Mouse (Mus musculus) left cerebral cortex, adult 9 months (tissue): ENCODE results near the gene Spen.

Experiments used
- DNase-seq, 2 experiments: peaks; one replicate each; pipeline ENCODE4 v3.0.0; 2022; ENCODE audit warnings: low spot score in 2 of 2

The Spen gene

DNA sequence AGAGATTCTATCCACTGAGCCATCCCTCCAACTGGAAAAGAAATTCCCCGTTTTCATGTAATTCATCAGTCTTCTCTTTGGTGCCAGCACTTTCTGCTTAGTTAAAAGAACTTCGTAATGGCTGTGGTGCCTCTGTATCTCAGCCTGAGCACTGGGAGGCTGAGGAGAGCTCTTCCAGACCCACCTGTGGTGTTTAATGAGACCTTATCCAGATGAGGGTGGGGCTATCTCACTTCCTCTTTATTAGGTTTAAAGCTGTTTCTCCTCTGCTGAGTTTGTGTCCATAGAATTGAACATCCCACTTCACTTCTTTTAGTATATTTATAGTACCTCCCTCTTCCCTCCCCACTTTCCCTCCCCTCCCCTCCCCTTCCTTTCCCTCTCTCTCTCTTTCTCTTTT, 87.1 kb downstream of the Spen start:
- no peak for DNase-seq

DNA sequence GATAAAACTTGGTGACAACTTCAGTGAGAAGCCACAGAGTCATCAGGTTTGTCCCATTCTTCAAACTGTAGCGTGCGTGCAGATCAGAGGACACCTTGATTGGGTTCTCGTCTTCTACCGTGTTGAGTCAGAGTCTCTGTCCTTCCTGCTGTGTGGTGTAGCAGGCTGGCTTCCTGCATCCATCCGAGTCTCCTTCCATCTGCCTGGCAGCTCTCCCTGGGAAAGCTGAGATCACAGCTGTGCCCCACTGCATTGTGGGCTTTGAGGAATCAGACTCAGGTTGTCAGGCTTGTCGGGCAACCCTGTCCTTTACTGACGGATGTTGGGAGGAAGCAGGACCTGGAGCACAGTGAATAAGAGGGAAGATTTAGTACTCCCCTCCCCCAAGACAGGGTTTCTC, 92.2 kb downstream of the Spen start:
- no peak for DNase-seq

DNA sequence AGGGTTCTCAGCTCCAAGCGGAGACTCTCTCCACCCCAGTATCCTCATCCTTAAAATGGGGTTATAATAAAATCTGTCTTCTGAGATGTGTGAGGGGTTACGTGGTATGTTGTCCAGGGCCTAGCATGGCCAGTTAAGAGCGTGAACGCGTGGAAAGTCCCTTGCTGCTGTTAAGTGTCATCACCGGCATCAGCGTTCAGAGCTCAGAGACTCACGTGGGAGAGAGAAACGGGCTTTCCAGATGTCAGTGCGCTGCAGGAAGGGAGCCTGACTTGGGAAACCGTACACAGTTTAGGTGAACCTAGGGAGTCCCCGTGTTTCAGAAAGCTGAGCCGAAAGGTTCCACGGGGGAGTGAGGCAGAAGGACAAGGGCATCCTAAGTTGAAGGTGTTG, 93.1 kb downstream of the Spen start:
- DNase-seq, result no peak

DNA sequence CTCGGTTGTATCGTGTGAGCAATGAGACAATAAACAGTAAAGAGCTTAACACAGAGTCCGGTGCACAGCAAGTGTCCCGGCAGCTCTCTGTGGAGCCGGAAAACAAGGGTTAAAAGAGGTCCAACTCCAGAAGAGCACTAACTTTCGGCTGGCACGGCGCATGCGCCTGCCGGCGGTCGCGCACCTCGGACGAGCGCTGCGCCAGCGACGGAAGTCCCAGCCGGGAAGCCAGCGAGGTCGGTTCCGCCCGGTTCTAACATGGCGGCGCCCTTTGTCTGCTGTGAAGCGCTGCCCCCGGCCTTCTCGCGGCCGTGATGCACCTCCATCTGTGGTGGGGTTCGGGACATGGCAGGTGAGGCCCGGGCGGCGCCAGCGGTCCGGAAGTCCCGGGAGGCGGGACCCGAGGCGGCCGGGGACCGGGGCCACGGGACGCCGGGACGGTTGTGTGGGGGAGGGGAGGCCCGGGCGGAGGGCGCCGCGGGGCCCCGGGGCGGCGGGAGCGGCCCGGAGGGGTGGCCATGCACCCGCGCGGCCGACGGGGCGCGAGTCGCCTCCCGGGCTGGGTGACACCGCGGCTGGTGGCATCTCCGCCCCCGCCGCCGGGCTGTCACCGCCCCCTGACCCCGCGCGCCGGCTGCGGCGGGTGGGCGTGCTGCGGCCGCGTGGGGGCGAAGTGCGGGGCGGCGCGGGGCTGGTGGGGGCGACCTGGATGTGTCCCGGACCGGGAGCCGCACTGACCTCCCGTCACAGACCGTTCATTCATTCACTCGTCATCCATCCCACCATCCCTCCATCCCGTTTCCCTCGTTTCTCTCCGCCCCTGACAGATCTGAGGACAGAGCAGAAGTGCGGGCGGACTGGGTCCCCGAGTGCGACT, 93.7 kb downstream of the Spen start, which contains the start of gene Zbtb17:
Gene Zbtb17, plus strand, starts transcription at position 204 of the 877 bp plus-strand sequence.
- DNase-seq, result peak; percentile 63 to 81

DNA sequence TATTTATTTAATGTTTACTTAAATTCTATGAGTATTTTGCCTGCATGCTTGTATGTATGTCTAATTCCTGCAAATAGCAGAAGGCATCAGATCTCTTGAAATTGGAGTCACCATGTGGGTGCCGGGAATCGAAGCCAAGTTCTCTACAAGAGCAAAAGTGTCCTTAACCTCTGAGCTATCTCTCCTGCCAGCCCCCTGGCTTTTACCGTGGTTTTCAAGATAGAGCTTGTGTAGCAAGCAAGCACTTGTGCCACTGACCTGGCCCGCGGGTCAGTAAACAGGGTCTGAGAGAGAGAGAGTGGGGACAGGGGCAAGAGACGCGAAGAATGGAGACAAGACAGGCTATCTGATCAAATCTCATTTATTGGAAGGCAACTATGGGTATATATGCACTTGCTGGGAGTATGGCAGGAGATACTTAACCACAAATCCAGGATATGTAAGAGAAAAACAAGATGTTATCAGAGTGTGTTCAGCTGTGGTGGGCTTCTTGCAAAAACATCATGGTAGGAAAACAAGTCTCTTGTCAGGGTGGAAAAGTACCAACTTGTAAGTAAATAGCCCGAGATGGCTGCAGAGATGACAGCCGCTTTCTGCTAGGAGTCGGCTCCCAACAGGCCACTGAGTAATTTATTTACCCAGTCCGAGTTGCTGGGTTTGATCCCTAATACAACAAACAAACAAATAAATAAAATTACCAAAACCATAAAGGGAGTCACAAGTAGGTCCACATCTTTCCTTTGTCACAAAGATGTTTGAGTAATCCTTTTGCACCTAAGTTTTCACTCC, 94.6 kb downstream of the Spen start:
- DNase-seq, result no peak

DNA sequence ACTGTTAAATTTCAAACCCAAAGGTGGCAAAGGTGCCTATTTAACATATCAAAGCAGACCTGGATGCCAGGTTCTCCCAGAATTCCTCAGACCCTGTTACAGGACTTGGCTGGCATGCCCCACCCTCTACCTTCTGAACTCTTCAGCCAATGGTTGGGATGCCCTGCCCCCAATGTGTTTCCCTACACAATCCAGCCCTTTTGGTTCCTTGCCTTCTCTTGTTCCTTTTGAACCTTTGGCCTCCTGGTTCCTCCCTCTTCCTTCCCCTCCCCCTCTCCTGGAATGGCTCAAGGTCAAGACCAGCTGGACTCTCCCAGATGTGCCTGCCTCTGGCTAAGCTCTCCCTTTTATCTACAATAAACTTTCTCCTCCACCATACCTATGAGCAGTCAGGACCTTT, 97.5 kb downstream of the Spen start:
- no peak for DNase-seq

DNA sequence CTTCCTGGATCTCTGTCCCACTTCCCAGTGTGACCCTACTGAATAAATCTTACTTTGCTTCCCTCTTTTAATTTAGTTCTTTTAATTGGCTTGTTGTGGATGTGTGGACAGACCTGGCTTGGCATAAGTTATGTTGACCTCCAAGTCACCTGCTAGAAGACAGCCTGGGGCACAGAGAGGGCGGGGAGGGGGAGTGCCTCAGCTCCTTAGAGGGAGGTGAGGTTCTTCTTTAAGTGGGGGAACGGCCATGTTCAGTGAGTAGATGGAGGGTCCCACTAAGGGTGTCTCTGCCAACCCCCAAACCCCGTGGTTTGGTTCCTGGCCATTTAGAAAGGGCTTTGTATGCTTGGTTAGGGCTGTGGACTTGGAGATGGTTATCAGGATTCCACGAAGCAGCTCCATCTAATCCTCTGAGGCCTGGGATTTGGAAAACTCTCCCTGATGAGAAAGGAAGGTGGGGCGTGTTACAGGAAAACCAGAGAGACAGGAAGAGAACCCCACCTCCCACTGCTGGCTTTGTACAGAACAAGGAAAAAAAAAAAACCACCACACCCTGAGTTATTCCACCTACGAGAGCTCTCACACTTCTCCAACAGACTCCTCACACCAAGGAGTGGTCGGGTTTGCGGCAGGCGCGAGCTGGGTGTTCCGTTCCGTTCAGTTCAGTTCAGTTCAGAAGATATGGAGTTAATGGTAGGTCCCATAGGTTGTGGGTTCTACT, 99.2 kb downstream of the Spen start:
- no peak for DNase-seq

DNA sequence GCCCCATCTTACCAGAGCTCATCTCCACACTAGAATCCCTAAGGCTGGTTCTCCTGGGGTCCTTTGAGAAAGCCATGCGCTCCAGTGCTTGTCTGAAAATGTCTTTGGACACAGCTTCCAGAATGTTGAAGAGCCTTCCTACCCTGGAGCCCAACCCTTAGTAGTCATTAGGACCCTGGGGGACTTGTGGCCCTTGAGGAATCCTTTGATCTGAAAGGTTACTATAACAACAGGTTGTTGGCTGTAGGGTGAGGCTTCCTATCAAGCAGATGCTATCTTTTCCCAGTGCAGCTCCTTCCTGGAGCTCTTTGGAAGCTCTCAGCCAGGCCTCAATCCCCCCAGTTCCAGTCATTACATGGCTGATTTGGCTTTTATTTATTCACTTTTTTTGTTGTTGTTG, 102.4 kb downstream of the Spen start, which contains the start of gene Srarp:
Gene Srarp, minus strand, starts transcription at position 132 of the 400 bp plus-strand sequence.
- DNase-seq, result no peak

DNA sequence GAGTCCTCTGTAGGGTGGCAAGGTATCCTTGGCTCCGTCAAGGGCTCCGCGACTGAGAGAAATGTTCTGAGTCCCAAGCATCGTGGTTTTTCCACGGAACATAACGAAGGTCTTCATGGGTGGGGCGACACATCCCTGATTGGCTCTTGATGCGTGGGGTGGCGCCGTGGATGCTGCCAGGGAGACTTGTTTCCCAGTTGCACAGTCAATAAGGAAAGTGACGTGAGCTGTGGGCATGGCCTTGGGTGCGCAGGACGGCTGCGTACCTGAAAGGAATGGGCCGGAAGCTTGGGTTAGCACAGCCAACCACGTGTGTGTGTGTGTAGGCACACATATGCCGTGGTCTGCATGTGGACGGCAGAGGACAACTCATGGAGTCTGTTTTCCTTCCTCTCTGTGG, 105.2 kb downstream of the Spen start:
- no peak for DNase-seq

DNA sequence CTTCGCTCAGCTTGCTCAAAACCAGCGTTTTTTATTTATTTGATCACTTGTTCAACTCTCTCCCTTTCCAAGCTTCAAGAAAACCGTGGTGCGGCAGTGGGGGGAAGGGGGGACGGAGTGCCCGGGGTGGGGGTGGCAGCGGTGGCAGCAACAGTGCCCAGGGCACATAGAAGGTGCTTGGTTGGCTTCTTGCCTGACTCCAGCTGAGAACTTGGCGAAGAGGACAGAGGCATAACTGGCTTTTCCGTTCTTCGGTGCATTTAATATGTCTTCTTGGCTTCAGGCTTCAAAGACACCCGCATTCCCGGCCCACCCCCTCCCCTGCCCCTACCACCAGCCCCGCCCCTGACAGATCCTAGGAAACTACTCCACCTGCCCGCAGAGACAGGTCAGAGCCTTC, 105.7 kb downstream of the Spen start:
- DNase-seq, result no peak

DNA sequence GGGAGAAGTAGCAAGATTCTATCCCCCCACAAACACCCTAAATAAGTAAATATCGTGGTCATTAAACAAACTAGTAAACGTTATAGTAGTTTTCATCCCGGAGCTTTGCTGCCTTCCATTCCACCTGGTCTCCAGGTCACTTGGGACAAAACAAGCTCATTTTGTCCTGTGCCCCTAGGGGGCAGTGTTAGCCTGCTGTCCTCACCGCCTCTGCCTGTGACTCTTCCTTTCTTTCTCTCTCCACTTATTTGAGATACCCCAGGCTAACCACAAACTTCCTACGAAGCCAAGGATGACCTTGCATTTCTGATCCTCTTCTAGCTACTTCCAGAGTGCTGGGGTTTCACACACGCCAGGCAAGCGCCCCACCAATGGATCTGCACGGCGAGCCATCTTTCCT, 107.4 kb downstream of the Spen start:
- peak in 1 of 2 experiments; percentile 73 for DNase-seq

DNA sequence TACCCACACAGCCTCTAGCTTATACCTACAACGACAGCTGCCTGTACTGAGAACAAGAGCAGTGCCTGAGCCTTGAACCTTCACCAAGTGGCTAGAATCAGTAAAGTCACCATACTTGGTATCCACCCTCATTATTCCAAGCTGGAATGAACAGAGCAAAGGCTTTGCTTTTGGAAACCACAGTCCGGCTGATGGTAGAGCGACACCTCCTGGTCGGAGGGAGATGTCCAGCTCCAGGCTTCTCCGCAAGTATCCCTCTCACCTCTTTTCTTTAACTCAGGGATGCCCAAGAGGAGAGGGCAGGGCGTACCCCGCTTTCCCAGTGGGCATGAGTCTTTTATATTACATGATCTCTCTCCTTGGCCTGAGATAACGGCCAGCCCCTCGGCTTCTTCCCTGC, 108.5 kb downstream of the Spen start:
- no peak for DNase-seq

DNA sequence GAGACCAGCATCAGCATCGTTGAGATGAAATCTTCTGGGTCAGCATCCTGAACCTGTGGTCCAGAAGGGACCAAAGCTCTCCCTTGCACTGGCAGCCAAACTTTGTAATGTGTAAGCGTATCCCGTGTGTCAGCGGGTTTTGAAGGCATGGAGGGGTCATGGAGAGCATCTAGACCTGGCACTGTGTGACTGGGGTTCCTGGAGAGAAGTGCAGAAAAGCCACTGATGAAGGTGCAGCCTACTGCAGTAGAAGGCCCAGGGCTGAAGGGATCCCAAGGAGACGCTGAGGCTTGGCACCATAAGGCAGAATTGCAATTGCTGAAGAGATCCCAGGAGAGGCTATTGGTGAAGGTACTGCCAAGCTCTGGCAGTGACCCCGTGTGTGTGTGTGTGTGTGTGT, 109.0 kb downstream of the Spen start:
- no peak for DNase-seq

DNA sequence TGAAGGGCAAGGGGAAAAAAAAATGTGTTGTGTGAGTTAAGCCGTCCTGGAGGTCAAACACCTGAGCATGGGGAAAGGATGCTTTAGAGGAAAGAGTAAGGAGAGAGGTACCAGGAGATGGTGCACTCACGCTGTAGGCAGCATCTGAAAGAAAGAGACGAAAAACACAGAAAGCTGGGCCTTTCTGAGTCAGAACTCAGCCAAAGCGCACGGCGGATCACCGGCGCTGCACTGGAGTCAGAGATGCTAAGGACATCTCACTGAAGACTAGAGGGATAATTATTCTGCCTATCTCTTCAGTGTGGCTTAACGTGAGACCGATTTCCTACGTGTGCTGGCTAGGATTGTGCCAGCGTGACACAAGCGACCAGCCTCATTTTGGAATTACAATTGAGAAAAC, 110.5 kb downstream of the Spen start:
- DNase-seq, result no peak

DNA sequence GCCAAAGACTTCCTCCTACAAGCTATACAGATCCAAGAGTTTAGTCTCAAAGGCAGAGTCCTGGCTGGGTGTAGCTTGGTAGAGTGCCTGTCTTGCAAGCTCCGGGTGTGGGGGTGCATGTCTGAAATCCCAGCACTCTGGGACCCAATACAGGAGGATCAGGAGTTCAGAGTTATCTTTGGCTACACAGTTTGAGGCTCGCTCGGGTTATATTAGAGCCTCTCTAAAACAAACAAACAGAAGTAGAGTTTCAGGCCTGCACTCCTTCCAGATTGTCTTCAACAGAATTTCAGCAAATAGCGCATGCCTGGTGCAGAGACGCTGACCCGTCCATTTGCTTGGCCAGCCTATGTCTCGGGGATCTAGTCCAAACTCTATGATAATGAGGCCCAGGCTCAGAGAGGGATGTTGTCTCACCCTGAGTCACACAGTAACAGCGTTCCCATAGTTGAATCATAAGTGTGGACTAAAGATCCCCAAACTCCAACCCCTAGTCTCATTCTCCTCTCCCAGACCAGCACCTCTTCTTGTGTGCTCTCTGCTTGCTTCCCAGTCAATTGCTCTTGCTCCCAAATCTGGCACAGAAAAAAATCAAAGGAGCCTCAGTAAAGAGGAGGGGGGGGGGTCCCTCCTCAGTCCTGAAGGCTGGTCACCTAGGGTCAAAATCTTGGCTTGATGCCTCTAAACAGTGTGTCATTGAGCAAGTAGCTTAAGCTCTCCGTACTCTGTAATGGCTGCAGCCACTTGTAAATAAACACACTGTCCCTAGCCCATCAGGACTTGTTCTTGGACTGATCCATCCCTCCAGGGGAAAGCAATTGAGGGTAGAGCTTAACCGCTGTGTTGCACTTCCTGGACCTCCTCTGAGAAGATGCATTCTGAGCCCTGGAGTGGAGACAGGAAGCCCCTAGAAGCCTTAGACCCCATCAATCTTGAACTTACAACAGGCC, 111.3 kb downstream of the Spen start:
- DNase-seq, result no peak

DNA sequence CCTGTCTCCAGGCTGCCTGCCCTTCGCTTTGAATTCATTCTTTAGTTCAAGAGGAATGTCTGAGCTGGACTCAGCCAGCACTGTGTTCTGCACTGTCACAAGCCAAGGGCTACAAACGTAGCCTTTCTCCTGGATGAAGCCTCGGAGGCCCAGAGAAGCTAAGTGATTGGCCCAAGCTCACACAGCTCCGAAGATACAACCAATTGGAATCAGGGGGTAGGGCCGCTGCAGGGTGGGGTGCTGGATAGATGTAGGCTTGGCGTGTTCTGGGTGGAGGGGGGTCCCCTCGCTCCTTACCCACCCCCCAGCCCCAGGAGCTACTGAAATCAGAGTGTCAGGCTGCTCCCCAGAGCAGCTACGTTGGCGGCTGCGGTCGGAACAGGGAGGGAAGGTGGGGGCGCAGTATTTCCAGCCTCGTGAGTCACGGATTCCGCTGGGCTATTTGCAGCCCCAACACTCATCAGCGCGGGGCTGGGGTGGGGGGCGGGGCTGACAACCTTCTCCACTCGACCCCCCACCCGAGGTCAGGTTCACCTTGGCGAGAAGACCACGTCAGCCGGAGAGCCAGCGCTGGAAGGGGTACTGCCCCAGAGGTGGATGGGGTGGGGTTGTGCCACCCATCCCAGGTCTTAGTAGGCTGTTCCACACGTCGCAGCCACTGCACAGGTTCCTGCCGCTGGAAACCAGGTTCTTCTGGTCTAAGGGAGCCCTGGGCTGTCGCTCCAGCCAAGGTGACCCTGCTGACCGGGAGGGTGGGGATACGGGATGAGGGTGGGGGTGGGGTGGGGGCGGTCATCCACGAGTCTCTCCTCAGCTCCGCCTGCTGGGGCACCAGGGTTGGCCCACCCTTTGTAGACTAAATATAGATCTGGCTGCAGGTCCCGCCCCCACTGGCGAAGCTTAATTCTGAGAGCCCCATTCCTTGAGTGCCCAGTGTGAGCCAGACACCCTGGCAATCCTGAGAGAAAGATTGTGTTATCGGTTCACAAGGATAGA, 112.6 kb downstream of the Spen start:
- DNase-seq, result peak; percentile 64 to 76

DNA sequence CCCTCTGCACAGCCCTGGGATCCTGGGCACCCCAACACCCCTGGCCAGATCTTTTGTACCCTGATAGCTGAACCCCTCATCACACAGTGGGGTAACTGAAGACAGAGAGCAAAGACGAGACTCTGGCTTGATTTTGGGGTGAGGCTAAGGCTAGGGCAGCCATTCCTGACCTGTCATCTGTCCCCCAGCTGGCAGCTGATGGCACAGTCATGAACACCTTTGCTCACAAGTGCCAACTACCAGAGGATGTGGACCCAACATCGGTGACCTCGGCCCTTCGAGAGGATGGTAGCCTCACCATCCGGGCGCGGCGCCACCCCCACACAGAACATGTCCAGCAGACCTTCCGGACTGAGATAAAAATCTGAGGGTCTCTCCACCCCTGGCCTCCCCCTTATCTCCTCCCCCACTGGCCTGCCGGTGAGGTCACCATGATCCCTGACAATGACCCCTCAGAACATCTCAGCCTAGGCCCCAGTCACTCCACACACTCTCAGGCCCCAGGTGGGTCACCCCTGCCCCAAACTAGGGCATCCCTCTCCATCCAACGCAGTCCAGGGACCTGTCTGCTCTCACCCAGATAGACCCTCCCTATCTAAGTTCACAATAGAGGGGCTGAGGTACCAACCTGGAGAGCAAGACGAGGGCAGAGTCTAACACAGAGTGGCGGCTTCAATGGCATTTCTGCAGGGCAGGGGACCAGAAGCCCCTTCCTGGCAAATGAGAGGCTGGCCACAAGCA, 114.5 kb downstream of the Spen start:
- DNase-seq, result no peak

DNA sequence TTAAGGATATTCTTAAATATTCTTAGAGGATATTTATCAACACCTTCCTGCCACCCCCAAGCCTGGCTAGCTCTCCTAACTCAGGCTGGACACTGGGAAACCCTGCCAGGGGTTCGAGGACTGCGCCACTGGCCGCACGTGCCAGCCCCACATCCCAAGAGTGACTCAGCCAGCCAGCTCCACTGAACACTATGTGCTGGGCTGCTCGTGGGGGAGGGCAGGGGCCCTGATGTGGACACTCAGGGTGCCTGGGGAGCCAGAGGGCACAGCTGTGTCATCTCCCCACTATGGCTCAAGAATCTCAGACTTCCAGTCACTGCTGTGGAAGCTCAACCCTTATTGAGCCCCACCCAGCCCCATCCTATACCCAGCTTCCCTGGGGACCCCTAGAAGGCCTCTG, 115.1 kb downstream of the Spen start:
- DNase-seq, result no peak

DNA sequence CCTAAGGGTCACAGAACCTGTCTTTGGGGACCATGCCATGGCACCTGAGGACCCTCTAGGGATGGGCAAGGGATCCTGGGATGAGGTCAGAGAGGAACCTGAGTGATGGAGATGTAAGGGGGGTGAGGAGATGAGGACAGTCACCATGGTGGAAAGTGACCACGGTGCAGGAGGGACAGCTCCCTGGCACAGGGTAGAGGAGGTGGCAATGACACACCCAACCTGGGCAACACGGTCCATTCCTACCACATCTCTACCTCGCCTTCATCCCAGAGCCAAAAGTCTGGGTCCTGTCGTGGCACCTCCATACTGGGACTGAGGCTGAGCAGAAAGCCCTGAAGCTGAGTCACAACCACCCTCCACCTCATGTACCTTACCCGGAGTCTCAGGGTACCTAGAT, 115.6 kb downstream of the Spen start:
- DNase-seq, result no peak
